Mouse (Mus musculus) limb, embryonic 10.5 days (tissue): ENCODE results near the gene Apol10a. TPM values are rescaled to one million over a fixed set of nuclear protein-coding genes. Genes with fewer than 3 reads are reported as not detected.
"Not testable (repeated sequence)": the region's sequence is repeated elsewhere in the genome, so short reads cannot be mapped to it uniquely, and the experiment has no call there.

Experiments used
- DNase-seq: peaks from one replicate; pipeline ENCODE4 v3.0.0-alpha.2; 2017; ENCODE audit warnings: low spot score
- H3K27ac ChIP-seq: fragments of 300-500 bp; sonication (generic); 2 replicates; pipeline ENCODE4 v1.5.1; 2016; ENCODE audit warnings: mild to moderate bottlenecking
- H3K27me3 ChIP-seq: fragments of 300-500 bp; sonication (generic); 2 replicates; pipeline ENCODE4 v1.6.1; 2016; ENCODE audit warnings: low read depth, mild to moderate bottlenecking; ENCODE audit not compliant: poor library complexity, severe bottlenecking
- H3K36me3 ChIP-seq: fragments of 300-500 bp; sonication (generic); 2 replicates; pipeline ENCODE4 v1.6.1; 2016; ENCODE audit warnings: mild to moderate bottlenecking, moderate library complexity
- H3K4me1 ChIP-seq: fragments of 300-500 bp; sonication (generic); 2 replicates; pipeline ENCODE4 v1.6.1; 2016
- H3K4me3 ChIP-seq: fragments of 300-500 bp; sonication (generic); 2 replicates; pipeline ENCODE4 v1.5.1; 2016; ENCODE audit warnings: mild to moderate bottlenecking, moderate library complexity
- H3K9me3 ChIP-seq: fragments of 300-500 bp; sonication (generic); replicated peaks from 2 replicates; pipeline ENCODE4 v1.6.1; 2016; ENCODE audit warnings: mild to moderate bottlenecking
- WGBS: fragments of 180-500 bp; shearing (Covaris S2); methylation state at CpG from one replicate; pipeline ENCODE4 v1.1.7; 2016; 5-methylcytosine and 5-hydroxymethylcytosine counted together
- polyA plus RNA-seq: library from polyadenylated mRNA; unstranded; fragments of >200 nt; fragmentation: Nextera tagmentation; extraction: Ambion mirVana; gene quantifications from 2 replicates; pipeline ENCODE4 v1.2.1, GENCODE M21; 2016

Apol10a gene
- polyA plus RNA-seq, 1 experiment from 2014 or later = not detected

- H3K27ac ChIP-seq = no peak within 1 kb of the TSS
- no peaks in the 10 kb centered on the region for H3K4me1 ChIP-seq
- no peaks in the 10 kb centered on the region for H3K27me3 ChIP-seq
- no peaks in the 10 kb centered on the region for H3K9me3 ChIP-seq
- no peak within 1 kb of the TSS for H3K4me3 ChIP-seq
- DNase-seq = no peak
- H3K36me3 ChIP-seq = no peaks in the 10 kb centered on the region
Measured at GRCm38 (mm10) chr15:77533216-77533615, 56.4 kb downstream of the Apol10a start, which contains the start of gene Apol7c. TSS of gene Apol7c (minus strand) at chr15:77533316.

GRCm38 (mm10) chr15:77539221-77539620 lies 62.4 kb downstream of the Apol10a start:
- not testable (repeated sequence) for H3K27me3 ChIP-seq, H3K4me1 ChIP-seq, H3K4me3 ChIP-seq, H3K9me3 ChIP-seq, DNase-seq, H3K36me3 ChIP-seq, H3K27ac ChIP-seq
- WGBS = 23% methylated on average over 1 of the region's 1 CpGs

Other genes starting within 250 kb of the Apol10a start
- 45.8 and 62.6 TPM in 2 replicates for gene Rbfox2, start 170.0 kb upstream of the Apol10a start, polyA plus RNA-seq
- gene Apol7a, start 77.9 kb upstream of the Apol10a start, polyA plus RNA-seq = not detected in 2 replicates
- gene Apol9a, start 65.9 kb upstream of the Apol10a start, polyA plus RNA-seq = not detected in 2 replicates
- gene Apol7b, start 29.6 kb upstream of the Apol10a start, polyA plus RNA-seq = not detected in 2 replicates
- gene Apol11a, start 31.2 kb downstream of the Apol10a start, polyA plus RNA-seq = not detected in 2 replicates
- not detected in 2 replicates for gene Apol7c, start 56.3 kb downstream of the Apol10a start, polyA plus RNA-seq
- not detected in 2 replicates for gene 1700025B11Rik, start 84.8 kb downstream of the Apol10a start, polyA plus RNA-seq
- gene Apol10b, start 119.1 kb downstream of the Apol10a start, polyA plus RNA-seq = 0.14 TPM in 1 of 2 replicates, not detected in the other
- gene Gm36245, start 122.2 kb downstream of the Apol10a start, polyA plus RNA-seq = not detected in 2 replicates
- gene Apol11b, start 166.2 kb downstream of the Apol10a start, polyA plus RNA-seq = not detected in 2 replicates
- gene Apol7e, start 221.8 kb downstream of the Apol10a start, polyA plus RNA-seq = not detected in 2 replicates